Mouse (Mus musculus): ENCODE results near the gene Ppp5c. TPM values are rescaled to one million over a fixed set of nuclear protein-coding genes. Genes with fewer than 3 reads are reported as not detected.

Ppp5c gene
- polyA plus RNA-seq, 1 experiment from 2014 or later: 149 TPM

DNA sequence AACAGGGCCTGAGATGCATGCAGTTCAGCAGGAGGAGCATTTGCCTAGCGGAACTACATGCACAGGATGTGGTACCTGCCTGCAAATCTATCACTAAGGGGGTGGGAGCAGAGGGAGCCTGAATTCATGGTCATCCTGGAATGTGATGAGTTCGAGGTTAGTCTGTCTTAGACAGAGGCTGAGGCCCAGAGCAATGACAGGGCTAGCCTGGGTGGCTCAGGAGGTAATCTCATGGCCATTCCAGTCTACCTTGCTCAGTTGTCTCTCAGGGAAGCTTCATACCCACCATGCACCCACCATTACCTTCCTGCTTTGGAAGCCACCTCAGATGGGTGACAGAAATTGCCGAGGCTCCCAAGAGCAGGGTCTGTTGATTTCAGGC, 31.7 kb upstream of the Ppp5c start:
- Histone ChIP-seq H3K4me3 (no peak overlapping the region), H3K4me1 (peaks cover 71% of the 10 kb centered on the region), H3K36me3 (peaks cover 2% of the 10 kb centered on the region; the same call in 1 of the 2 replicates), H3K9me3 (replicated peaks) (no peaks in the 10 kb centered on the region), H3K27ac (peak overlapping the region; percentile 21; the same call in 1 of the 2 replicates), H3K27me3 (ENCODE audit: low read depth, poor library complexity, severe bottlenecking) (peaks cover 13% of the 10 kb centered on the region; the same call in 1 of the 2 replicates)
- 94% methylated on average over 3 of the region's 3 CpGs for WGBS
- no peak for DNase-seq (ENCODE audit: low spot score)

DNA sequence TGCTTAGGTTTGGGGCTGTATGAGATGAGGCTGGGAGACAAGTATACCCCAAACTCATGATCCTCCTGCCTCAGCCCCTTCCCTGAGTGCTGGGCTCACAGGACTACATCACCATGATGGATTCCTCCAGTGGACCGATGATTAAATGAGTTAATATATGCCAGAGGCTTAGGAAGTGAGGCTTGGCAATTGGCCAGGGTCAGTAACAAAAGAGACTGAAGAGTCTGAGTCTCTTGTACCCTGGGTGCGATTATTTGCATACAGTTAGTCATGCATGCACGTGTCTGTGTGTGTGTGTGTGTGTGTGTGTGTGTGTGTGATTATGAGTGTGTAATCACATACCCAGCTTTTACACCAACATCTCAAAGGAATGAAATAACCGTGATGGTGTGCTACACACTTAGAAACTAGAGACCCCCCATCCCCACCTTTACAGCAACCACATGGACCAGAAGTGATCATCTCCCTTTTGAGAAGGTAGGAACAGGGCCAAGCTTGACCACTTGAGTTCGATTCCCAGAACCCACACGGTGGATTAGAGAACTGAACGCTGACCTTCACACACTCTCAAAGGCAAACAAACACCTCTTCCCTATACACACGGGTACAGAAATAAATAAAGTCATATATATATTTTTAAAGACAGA, 31.2 kb upstream of the Ppp5c start:
- Histone ChIP-seq H3K27ac (peak overlapping the region; percentile 88), H3K4me3 (peak overlapping the region; percentile 40), H3K36me3 (peaks cover 4% of the 10 kb centered on the region; the same call in 1 of the 2 replicates), H3K4me1 (peaks cover 71% of the 10 kb centered on the region), H3K9me3 (replicated peaks) (no peaks in the 10 kb centered on the region), H3K27me3 (ENCODE audit: low read depth, poor library complexity, severe bottlenecking) (peaks cover 13% of the 10 kb centered on the region; the same call in 1 of the 2 replicates)
- peak; percentile 31 for DNase-seq (ENCODE audit: low spot score)
- 80% methylated on average over 8 of the region's 8 CpGs for WGBS

- Histone ChIP-seq H3K27me3 (ENCODE audit: low read depth, poor library complexity, severe bottlenecking) (peaks cover 13% of the 10 kb centered on the region; the same call in 1 of the 2 replicates), H3K9me3 (replicated peaks) (no peaks in the 10 kb centered on the region), H3K36me3 (peaks cover 6% of the 10 kb centered on the region; the same call in 1 of the 2 replicates), H3K27ac (peak overlapping the region; percentile 88), H3K4me3 (peak overlapping the region; percentile 40), H3K4me1 (peaks cover 71% of the 10 kb centered on the region)
- WGBS: 5% methylated on average over 16 of the region's 16 CpGs
- peak; percentile 79 for DNase-seq (ENCODE audit: low spot score)
These were observed 30.5 kb upstream of the Ppp5c start for GRCm38 (mm10) chr7:17058071-17058689.

DNA sequence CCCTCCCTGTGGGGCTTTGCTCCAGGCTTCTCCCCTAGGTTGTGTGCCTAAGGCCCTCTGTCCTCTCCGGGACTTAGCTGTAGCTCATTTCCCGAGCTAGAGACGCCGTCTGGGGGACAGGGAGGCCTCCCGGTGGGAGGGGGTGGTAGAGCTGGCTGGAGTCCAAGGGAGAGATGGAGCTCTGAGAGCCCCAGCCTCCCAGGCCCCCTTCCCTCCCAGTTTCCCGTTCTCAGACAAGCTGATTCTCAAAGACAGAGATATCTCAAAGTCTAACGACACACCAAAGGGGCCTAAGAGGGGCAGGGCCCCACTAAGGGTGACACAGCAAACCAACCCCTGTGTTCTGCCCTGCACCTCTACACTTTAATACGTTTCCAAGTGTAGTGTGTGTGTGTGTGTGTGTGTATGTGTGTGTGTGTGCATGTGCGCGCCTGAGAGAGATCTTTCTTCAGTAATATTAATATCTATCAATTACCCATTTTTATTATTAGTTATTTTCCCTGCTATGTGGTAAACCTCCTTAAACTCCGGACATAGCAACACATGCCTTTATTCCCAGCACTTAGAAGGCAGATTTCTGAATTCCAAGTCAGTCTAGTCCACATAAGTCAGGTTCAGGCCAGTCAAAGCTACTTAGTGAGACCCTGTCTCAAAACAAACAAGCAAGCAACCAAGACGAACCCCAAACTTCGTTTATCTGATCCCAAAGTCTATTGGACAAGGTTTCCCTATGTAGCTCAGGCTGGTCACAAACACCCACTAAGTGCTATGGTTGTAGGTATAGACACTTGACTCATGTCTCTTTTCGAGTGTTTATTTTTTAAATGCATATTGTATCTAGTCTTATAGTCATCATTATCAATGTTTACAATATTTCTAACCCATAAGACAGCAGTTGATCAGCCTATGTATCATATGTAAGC, 29.1 kb upstream of the Ppp5c start:
- Histone ChIP-seq H3K9me3 (replicated peaks) (no peaks in the 10 kb centered on the region), H3K27ac (peak overlapping the region; percentile 84), H3K36me3 (peaks cover 6% of the 10 kb centered on the region; the same call in 1 of the 2 replicates), H3K27me3 (ENCODE audit: low read depth, poor library complexity, severe bottlenecking) (peaks cover 13% of the 10 kb centered on the region; the same call in 1 of the 2 replicates), H3K4me3 (peak overlapping the region; percentile 65), H3K4me1 (peaks cover 59% of the 10 kb centered on the region)
- WGBS: 38% methylated on average over 14 of the region's 14 CpGs
- peak; percentile 52 for DNase-seq (ENCODE audit: low spot score)

DNA sequence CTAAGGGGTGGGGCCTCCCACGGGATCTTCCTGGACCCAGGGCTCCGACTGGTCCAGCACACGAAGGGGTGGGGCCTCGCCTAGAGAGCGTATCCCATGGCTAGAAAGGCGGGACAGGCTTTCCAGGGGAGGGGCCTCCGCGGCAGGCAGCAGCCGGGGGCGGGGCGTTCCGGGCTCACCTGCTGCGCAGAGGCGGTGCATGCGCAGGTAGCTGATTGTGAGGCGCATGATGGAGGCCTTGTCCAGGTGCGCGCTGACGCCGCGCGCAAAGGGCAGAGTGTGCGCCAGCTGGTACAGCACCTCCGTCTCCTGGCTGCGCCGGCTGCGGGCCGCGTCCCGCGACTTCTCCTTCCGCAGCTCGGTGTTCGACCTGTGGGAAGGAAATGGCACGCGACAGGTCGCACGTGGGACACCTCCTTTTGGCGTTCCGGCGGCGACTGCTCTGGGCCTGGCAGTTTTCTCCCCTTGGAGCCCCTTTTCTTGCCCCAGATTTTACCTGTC, 28.4 kb upstream of the Ppp5c start:
- H3K9me3 ChIP-seq (replicated peaks): no peaks in the 10 kb centered on the region
- H3K27me3 ChIP-seq (ENCODE audit: low read depth, poor library complexity, severe bottlenecking): peaks cover 6% of the 10 kb centered on the region; the same call in 1 of the 2 replicates
- H3K27ac ChIP-seq: peak overlapping the region; percentile 84
- WGBS: 1% methylated on average over 42 of the region's 42 CpGs
- peaks cover 6% of the 10 kb centered on the region; the same call in 1 of the 2 replicates for H3K36me3 ChIP-seq
- peaks cover 52% of the 10 kb centered on the region for H3K4me1 ChIP-seq
- peak; percentile 82 for DNase-seq (ENCODE audit: low spot score)
- H3K4me3 ChIP-seq: peak overlapping the region; percentile 65

GRCm38 (mm10) chr7:17055287-17055946, 27.7 kb upstream of the Ppp5c start:
- no peak for DNase-seq (ENCODE audit: low spot score)
- H3K36me3 ChIP-seq: peaks cover 8% of the 10 kb centered on the region; the same call in 1 of the 2 replicates
- 87% methylated on average over 4 of the region's 4 CpGs for WGBS
- no peak overlapping the region for H3K27ac ChIP-seq
- H3K9me3 ChIP-seq (replicated peaks): no peaks in the 10 kb centered on the region
- H3K4me3 ChIP-seq: peak overlapping the region; percentile 65
- peaks cover 46% of the 10 kb centered on the region for H3K4me1 ChIP-seq
- H3K27me3 ChIP-seq (ENCODE audit: low read depth, poor library complexity, severe bottlenecking): no peaks in the 10 kb centered on the region

DNA sequence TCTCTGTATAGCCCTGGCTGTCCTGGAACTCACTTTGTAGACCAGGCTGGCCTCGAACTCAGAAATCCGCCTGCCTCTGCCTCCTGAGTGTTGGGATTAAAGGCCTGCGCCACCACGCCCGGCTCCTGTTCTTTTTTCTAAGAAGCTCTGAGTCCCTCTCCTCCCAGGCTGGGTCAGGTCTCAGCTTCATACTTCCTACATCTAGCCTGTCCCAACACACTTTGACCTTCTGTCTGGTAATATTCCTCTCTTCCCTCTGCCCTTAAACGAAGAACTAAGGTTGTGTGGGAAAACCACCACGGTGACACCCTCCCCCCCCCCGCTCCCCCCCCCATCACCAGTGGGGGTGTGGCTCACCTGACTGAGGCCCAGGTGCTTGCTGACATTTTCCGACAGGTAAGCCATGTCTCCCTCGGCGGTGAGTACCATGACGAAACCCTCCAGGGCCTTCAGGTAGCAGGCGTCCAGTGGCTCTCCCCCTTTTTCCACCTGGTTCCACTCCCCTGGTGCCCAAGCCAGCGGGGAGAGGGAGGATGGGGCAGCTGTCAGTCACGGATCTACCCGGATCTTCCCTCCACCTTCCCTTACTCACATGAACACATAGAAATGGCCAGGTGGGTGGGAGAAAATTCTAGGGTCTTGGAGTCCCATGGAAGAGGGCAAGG, 26.7 kb upstream of the Ppp5c start:
- no peaks in the 10 kb centered on the region for H3K27me3 ChIP-seq (ENCODE audit: low read depth, poor library complexity, severe bottlenecking)
- DNase-seq (ENCODE audit: low spot score): peak; percentile 27
- 89% methylated on average over 16 of the region's 16 CpGs for WGBS
- peaks cover 16% of the 10 kb centered on the region; the same call in 1 of the 2 replicates for H3K36me3 ChIP-seq
- peaks cover 38% of the 10 kb centered on the region for H3K4me1 ChIP-seq
- no peaks in the 10 kb centered on the region for H3K9me3 ChIP-seq (replicated peaks)
- H3K4me3 ChIP-seq: no peak overlapping the region
- H3K27ac ChIP-seq: no peak overlapping the region

DNA sequence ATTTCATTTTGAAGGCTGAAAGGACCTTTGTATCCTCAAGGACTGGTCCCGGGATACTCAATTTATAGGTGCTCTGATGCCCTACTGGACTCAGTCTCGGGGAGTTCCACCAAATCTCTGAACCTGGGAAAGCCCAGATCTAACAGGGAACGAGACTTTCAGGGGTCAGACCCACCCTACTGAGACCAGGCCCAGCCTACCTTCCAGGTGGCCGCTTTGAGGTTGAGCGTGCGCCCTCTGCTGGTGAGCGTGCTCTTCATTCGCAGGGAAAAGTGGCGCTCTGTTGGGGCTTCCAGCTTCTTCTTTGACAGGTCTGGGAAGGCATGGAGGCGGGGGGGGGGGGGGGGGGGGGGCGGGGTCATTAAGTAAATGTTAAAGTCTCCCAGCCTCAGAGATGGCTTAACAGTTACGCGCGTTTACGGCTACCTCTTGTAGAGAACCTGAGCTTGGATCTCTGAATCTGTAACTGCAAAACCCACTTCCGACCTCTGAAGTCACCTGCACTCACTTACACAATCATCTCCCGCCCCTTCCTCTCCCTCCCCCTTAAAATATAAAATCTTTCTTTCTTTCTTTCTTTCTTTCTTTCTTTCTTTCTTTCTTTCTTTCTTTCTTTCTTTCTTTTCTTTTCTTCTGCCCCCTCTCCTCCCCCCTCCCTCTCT, 23.3 kb upstream of the Ppp5c start:
- H3K27ac ChIP-seq: no peak overlapping the region
- WGBS: 9% methylated on average over 15 of the region's 17 CpGs
- H3K27me3 ChIP-seq (ENCODE audit: low read depth, poor library complexity, severe bottlenecking): no peaks in the 10 kb centered on the region
- no peak overlapping the region for H3K4me3 ChIP-seq
- no peaks in the 10 kb centered on the region for H3K9me3 ChIP-seq (replicated peaks)
- H3K4me1 ChIP-seq: peaks cover 4% of the 10 kb centered on the region
- peaks cover 27% of the 10 kb centered on the region; the same call in 1 of the 2 replicates for H3K36me3 ChIP-seq
- DNase-seq (ENCODE audit: low spot score): peak; percentile 86

- H3K9me3 ChIP-seq (replicated peaks): no peaks in the 10 kb centered on the region
These were observed 22.8 kb upstream of the Ppp5c start for GRCm38 (mm10) chr7:17050491-17050890.

DNA sequence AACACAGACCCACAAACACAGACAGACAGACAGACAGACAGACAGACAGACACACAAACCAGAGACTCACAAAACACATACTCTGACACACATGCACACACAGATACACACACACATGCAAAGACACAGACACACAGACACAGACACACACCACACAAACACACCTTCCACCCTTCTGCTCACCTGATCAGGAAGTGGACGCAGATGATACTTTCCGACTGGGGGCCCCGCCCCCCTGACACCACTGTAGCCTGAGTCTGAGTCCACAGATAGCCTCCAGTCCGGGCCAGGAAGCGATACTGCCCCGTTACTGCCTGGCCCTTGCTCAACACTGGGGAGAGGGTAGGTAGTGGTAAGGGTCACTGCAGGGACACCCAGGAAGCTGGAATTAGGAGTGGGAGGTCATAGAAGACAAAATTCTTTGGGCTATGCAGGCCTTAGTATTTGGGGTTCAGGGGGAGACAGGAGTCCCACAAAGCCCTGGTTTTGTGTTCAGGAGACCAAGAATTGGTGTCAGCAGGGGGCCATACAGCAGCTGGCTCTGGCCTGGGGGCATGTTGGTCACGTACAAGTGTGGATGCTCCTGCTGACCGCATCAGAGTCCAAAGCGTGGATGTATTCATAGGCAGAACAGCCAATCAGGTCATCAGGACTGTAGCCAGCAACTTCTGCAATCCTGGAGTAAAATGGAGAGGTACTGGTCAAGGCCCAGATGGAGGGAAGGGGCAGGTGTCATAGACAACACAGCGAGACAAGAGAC, 20.9 kb upstream of the Ppp5c start:
- peak; percentile 24 for DNase-seq (ENCODE audit: low spot score)

More at GRCm38 (mm10) chr7:17050491-17050890, 22.8 kb upstream of the Ppp5c start:
- DNase-seq (ENCODE audit: low spot score): no peak
- H3K27ac ChIP-seq: no peak overlapping the region
- H3K4me1 ChIP-seq: no peaks in the 10 kb centered on the region
- H3K27me3 ChIP-seq (ENCODE audit: low read depth, poor library complexity, severe bottlenecking): no peaks in the 10 kb centered on the region
- WGBS: 59% methylated on average over 11 of the region's 11 CpGs
- peaks cover 27% of the 10 kb centered on the region; the same call in 1 of the 2 replicates for H3K36me3 ChIP-seq
- no peak overlapping the region for H3K4me3 ChIP-seq

More for the DNA sequence above, 20.9 kb upstream of the Ppp5c start:
- peaks cover 32% of the 10 kb centered on the region; the same call in 1 of the 2 replicates for H3K36me3 ChIP-seq
- no peaks in the 10 kb centered on the region for H3K9me3 ChIP-seq (replicated peaks)
- no peaks in the 10 kb centered on the region for H3K27me3 ChIP-seq (ENCODE audit: low read depth, poor library complexity, severe bottlenecking)
- no peak overlapping the region for H3K27ac ChIP-seq
- WGBS: 92% methylated on average over 10 of the region's 10 CpGs
- no peaks in the 10 kb centered on the region for H3K4me1 ChIP-seq
- H3K4me3 ChIP-seq: no peak overlapping the region

Data from limb, embryonic 10.5 days (tissue).